Comparison of ENCODE assay signal across 37 mouse cellular contexts in the genomic region with DNA sequence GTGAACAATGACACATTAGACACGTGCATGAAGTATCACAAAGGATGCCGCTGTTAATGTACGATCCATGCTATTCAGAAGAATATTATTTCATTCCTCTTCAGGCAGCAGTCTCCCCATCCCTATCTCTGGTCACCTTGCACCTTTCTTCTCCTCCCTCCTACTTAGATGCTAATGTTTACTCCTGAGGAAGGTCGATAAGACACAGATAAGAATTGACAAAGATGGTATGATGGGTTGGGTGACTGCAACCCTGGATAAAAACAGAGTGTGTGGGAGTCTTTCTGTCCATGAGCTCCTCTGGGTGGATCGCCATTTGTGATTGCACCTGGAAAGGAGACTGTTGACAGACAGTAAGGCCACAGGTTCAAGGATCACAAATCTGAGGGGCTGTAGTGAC. TPM values are rescaled to one million over a fixed set of nuclear protein-coding genes. Genes with fewer than 3 reads are reported as not detected.
DNase-seq lines count a peak whose midpoint lies in the region; ATAC-seq and TF ChIP-seq lines count a peak whose summit lies in the region.
"Had no signal": no experiment of that assay in that cellular context is flagged by ENCODE, and none has a peak within 500 bp of the region (broad histone marks: within the 10 kb centered on the region; RNA-seq: fewer than 3 reads in every experiment).

No protein-coding gene starts in this region.

- no peaks in the 10 kb centered on the region for H3K27me3 ChIP-seq in MEL (ENCODE audit: control insufficient read depth in 1 of 2, insufficient read depth in 2 of 2, low read length in 2 of 2)
- H3K27me3 ChIP-seq in intestine, embryonic 16.5 days (replicated peaks; ENCODE audit: control insufficient read depth, insufficient read depth, low read length): no peaks in the 10 kb centered on the region
- H3K27me3 ChIP-seq in liver, embryonic 14.5 days (ENCODE audit: control insufficient read depth, insufficient read depth, low read length): no peaks in the 10 kb centered on the region
- H3K27me3 ChIP-seq in stomach, embryonic 16.5 days (ENCODE audit: control insufficient read depth, insufficient read depth, low read length): no peaks in the 10 kb centered on the region
- H3K27me3 ChIP-seq: embryonic facial prominence, embryonic 15.5 days; forebrain, embryonic 12.5 days; limb, embryonic 12.5 days had no signal

- H3K79me2 ChIP-seq in MEL (ENCODE audit: control insufficient read depth, insufficient read depth, low read length, poor library complexity): peaks cover 76% of the 10 kb centered on the region

- ATAC-seq in intestine, embryonic 16.5 days: no peak
- ATAC-seq in liver, embryonic 14.5 days (ENCODE audit: insufficient read depth): no peak
- ATAC-seq in stomach, embryonic 16.5 days (ENCODE audit: insufficient read depth, low FRiP score): no peak
- ATAC-seq: activated CD4-positive, CD25-positive, alpha-beta regulatory T cell, adult 4 months; CD4-positive, CD25-positive, alpha-beta regulatory T cell, adult 4 months; forebrain, postnatal 0 days; hindbrain, embryonic 16.5 days; midbrain, embryonic 16.5 days had no signal

- 70% methylated on average over 5 of the region's 5 CpGs for WGBS in intestine, embryonic 16.5 days
- 46% methylated on average over 5 of the region's 5 CpGs for WGBS in liver, embryonic 14.5 days (ENCODE audit: insufficient replicate concordance)
- 71% methylated on average over 5 of the region's 5 CpGs for WGBS in stomach, embryonic 16.5 days

- no peak for TF ChIP-seq RAD21 in MEL (IDR thresholded peaks at IDR 0.05; ENCODE audit: low read depth, low read length)

- DNase-seq in MEL (ENCODE audit: low read depth, low spot score): peak; percentile 27
- no peak for DNase-seq in liver, embryonic 14.5 days (ENCODE audit: low read depth in 3 of 3, low spot score in 3 of 3)
- no peak for DNase-seq in heart, postnatal 36 days
- DNase-seq in left cerebral cortex, adult 8-10 months (ENCODE audit: low spot score in 2 of 2): no peak
- DNase-seq in layer of hippocampus, adult 8-10 months (ENCODE audit: low spot score in 2 of 2): no peak
- DNase-seq: adrenal gland, postnatal 36 days; cerebellum, adult 8-10 months; cerebellum, postnatal 25 days; forebrain, postnatal 0 days; gastrocnemius, postnatal 10 days; heart, postnatal 14 days; kidney, postnatal 25 days; layer of hippocampus, postnatal 36 days; lung, adult 2 months; lung, postnatal 14 days; right cerebral cortex, postnatal 25 days; spleen, adult 18-20 months; thymus, postnatal 4 days had no signal

- H3K4me3 ChIP-seq in MEL (ENCODE audit: control insufficient read depth in 1 of 2, insufficient read depth in 1 of 2, low read depth in 2 of 2, low read length in 2 of 2): no peak overlapping the region
- H3K4me3 ChIP-seq in intestine, embryonic 16.5 days (ENCODE audit: low read length): no peak overlapping the region
- no peak overlapping the region for H3K4me3 ChIP-seq in liver, embryonic 14.5 days (ENCODE audit: insufficient read depth in 1 of 2, low read depth in 2 of 2, low read length in 2 of 2)
- no peak overlapping the region for H3K4me3 ChIP-seq in stomach, embryonic 16.5 days (replicated peaks; ENCODE audit: low read length)
- H3K4me3 ChIP-seq: embryonic facial prominence, embryonic 10.5 days; embryonic facial prominence, embryonic 15.5 days; forebrain, embryonic 12.5 days; limb, embryonic 12.5 days had no signal

- peaks cover 18 to 45% of the 10 kb centered on the region in 2 experiments for H3K36me3 ChIP-seq in MEL (ENCODE audit: control insufficient read depth in 1 of 2, insufficient read depth in 2 of 2, low read length in 2 of 2)
- 0 out of 2 replicates have a peak, but pooled peaks cover 4% of the 10 kb centered on the region for H3K36me3 ChIP-seq in intestine, embryonic 16.5 days (ENCODE audit: control insufficient read depth, insufficient read depth, low read length)
- peaks cover 7% of the 10 kb centered on the region; the same call in 1 of the 2 replicates for H3K36me3 ChIP-seq in liver, embryonic 14.5 days (replicated peaks; ENCODE audit: control insufficient read depth, insufficient read depth, low read depth)
- no peaks in the 10 kb centered on the region for H3K36me3 ChIP-seq in stomach, embryonic 16.5 days (ENCODE audit: control insufficient read depth, insufficient read depth, low read length)
- H3K36me3 ChIP-seq: embryonic facial prominence, embryonic 10.5 days; embryonic facial prominence, embryonic 15.5 days; forebrain, embryonic 12.5 days; limb, embryonic 12.5 days had no signal

- TF ChIP-seq POLR2A in MEL (IDR thresholded peaks at IDR 0.05; ENCODE audit: control insufficient read depth in 1 of 2, insufficient read depth in 1 of 2, low read depth in 1 of 2, low read length in 2 of 2, poor library complexity in 1 of 2): no peak

- no peaks in the 10 kb centered on the region for H3K9me3 ChIP-seq in MEL (replicated peaks; ENCODE audit: insufficient read depth, low read length)
- H3K9me3 ChIP-seq in intestine, embryonic 16.5 days (ENCODE audit: control insufficient read depth, low read length): no peaks in the 10 kb centered on the region
- H3K9me3 ChIP-seq in liver, embryonic 14.5 days (ENCODE audit: control insufficient read depth, low read length): no peaks in the 10 kb centered on the region
- H3K9me3 ChIP-seq in stomach, embryonic 16.5 days (replicated peaks; ENCODE audit: control insufficient read depth, low read length): no peaks in the 10 kb centered on the region
- H3K9me3 ChIP-seq: embryonic facial prominence, embryonic 10.5 days; embryonic facial prominence, embryonic 15.5 days; forebrain, embryonic 12.5 days; limb, embryonic 12.5 days had no signal

- no peak overlapping the region for H3K9ac ChIP-seq in MEL (ENCODE audit: control insufficient read depth, low read depth, low read length, poor library complexity, severe bottlenecking)
- no peak overlapping the region for H3K9ac ChIP-seq in intestine, embryonic 16.5 days (ENCODE audit: low read depth, low read length)
- H3K9ac ChIP-seq in liver, embryonic 14.5 days (replicated peaks): no peak overlapping the region
- H3K9ac ChIP-seq in stomach, embryonic 16.5 days (ENCODE audit: low read length): no peak overlapping the region
- H3K9ac ChIP-seq: embryonic facial prominence, embryonic 15.5 days; forebrain, embryonic 12.5 days; forebrain, postnatal 0 days; limb, embryonic 12.5 days had no signal

- H3K4me1 ChIP-seq in MEL (ENCODE audit: control insufficient read depth in 1 of 2, insufficient read depth in 2 of 2, low read length in 2 of 2): peaks cover 31 to 35% of the 10 kb centered on the region in 2 experiments
- peaks cover 13% of the 10 kb centered on the region; the same call in 1 of the 2 replicates for H3K4me1 ChIP-seq in intestine, embryonic 16.5 days (ENCODE audit: control insufficient read depth, insufficient read depth, low read length)
- H3K4me1 ChIP-seq in liver, embryonic 14.5 days (replicated peaks; ENCODE audit: control insufficient read depth in 2 of 2, insufficient read depth in 2 of 2, low read length in 1 of 2): peaks cover 49% of the 10 kb centered on the region in 2 experiments
- peaks cover 11% of the 10 kb centered on the region for H3K4me1 ChIP-seq in stomach, embryonic 16.5 days (ENCODE audit: control insufficient read depth, insufficient read depth, low read length)

- peak overlapping the region; percentile 26 for H3K4me2 ChIP-seq in intestine, embryonic 16.5 days (ENCODE audit: low read depth, low read length)
- H3K4me2 ChIP-seq in liver, embryonic 14.5 days (ENCODE audit: low read depth): peak overlapping the region; percentile 19
- H3K4me2 ChIP-seq in stomach, embryonic 16.5 days (ENCODE audit: low read depth, low read length): no peak overlapping the region
- H3K4me2 ChIP-seq: embryonic facial prominence, embryonic 15.5 days; forebrain, embryonic 12.5 days; limb, embryonic 12.5 days; midbrain, embryonic 11.5 days had no signal

- peak overlapping the region; percentile 3; the same call in 1 of the 2 replicates for H3K27ac ChIP-seq in MEL (ENCODE audit: control insufficient read depth, low read depth, low read length)
- H3K27ac ChIP-seq in intestine, embryonic 16.5 days (ENCODE audit: low read length): peak overlapping the region; percentile 74
- H3K27ac ChIP-seq in liver, embryonic 14.5 days: no peak overlapping the region
- peak overlapping the region; percentile 23; the same call in 1 of the 2 replicates for H3K27ac ChIP-seq in stomach, embryonic 16.5 days (ENCODE audit: low read length)
- H3K27ac ChIP-seq: embryonic facial prominence, embryonic 10.5 days; embryonic facial prominence, embryonic 15.5 days; forebrain, embryonic 12.5 days; limb, embryonic 12.5 days had no signal

- intact Hi-C loops in heart, postnatal 36 days (cut with DNase I): no loop called here

- no peak for TF ChIP-seq CTCF in MEL (IDR thresholded peaks at IDR 0.05 in 2 of 3, conservative IDR thresholded peaks at IDR 0.05 in 1 of 3; ENCODE audit: control insufficient read depth in 1 of 3, insufficient read depth in 1 of 3, low read depth in 2 of 3, low read length in 3 of 3, poor library complexity in 1 of 3, severe bottlenecking in 1 of 3)
- no peak for TF ChIP-seq CTCF in liver, embryonic 14.5 days (IDR thresholded peaks at IDR 0.05; ENCODE audit: low read depth)

- peak; percentile 51 to 77; a peak in 3 of 4 replicates for TF ChIP-seq EP300 in MEL (IDR thresholded peaks at IDR 0.05; ENCODE audit: low read depth in 1 of 2, low read length in 2 of 2)
- TF ChIP-seq EP300 in liver, embryonic 14.5 days (IDR thresholded peaks at IDR 0.05; ENCODE audit: low read depth): peak; percentile 79

RNA-seq across cellular contexts. Expression of gene Acsl5, which starts 6.8 kb away (rescaled TPM):
- total RNA-seq in MEL (2012; rRNA removed): 248 and 318 TPM in 2 replicates
- polyA plus RNA-seq in MEL (2012; ENCODE audit: insufficient read depth in 1 of 2, insufficient read length in 2 of 2, low read depth in 1 of 2, low replicate concordance in 2 of 2, missing spikeins in 1 of 2): 100 to 1,000 TPM in 1 of 2 experiments, not detected in 1; 223 TPM
- 589 and 886 TPM in 2 replicates for polyA plus RNA-seq in intestine, embryonic 16.5 days (2015; fragmentation: Nextera tagmentation; extraction: Ambion mirVana)
- polyA plus RNA-seq in liver, embryonic 14.5 days (2012; rRNA removed): 35.2 and 50.3 TPM in 2 replicates
- 117 and 126 TPM in 2 replicates for polyA plus RNA-seq in liver, embryonic 14.5 days (2014; fragmentation: Nextera tagmentation; extraction: Ambion mirVana)
- polyA plus RNA-seq in stomach, embryonic 16.5 days (2015; fragmentation: Nextera tagmentation; extraction: Ambion mirVana): 145 and 151 TPM in 2 replicates
- total RNA-seq in heart, postnatal 36 days (2021): 10 to 100 TPM; 11.8 to 12.0 TPM
- 10 to 100 TPM; 47.3 to 65.0 (median 57.2) TPM for total RNA-seq in left cerebral cortex, adult 8-10 months (2022)
- 10 to 100 TPM; 38.6 to 47.6 (median 42.6) TPM for total RNA-seq in layer of hippocampus, adult 8-10 months (2022)

RNA-seq across cellular contexts. Expression of gene Gucy2g, which starts 17.5 kb away (rescaled TPM):
- total RNA-seq in MEL (2012; rRNA removed): 0.65 and 1.1 TPM in 2 replicates
- 1 to 10 TPM in 1 of 2 experiments, not detected in 1; 2.4 TPM for polyA plus RNA-seq in MEL (2012; ENCODE audit: insufficient read depth in 1 of 2, insufficient read length in 2 of 2, low read depth in 1 of 2, low replicate concordance in 2 of 2, missing spikeins in 1 of 2)
- polyA plus RNA-seq in intestine, embryonic 16.5 days (2015; fragmentation: Nextera tagmentation; extraction: Ambion mirVana): 0.04 and 0.06 TPM in 2 replicates
- polyA plus RNA-seq in liver, embryonic 14.5 days (2012; rRNA removed): 0.01 and 0.03 TPM in 2 replicates
- not detected in 2 replicates for polyA plus RNA-seq in liver, embryonic 14.5 days (2014; fragmentation: Nextera tagmentation; extraction: Ambion mirVana)
- polyA plus RNA-seq in stomach, embryonic 16.5 days (2015; fragmentation: Nextera tagmentation; extraction: Ambion mirVana): 0.05 and 0.11 TPM in 2 replicates
- total RNA-seq in heart, postnatal 36 days (2021): under 1 TPM in 1 of 2 experiments, not detected in 1; 0.08 TPM
- total RNA-seq in left cerebral cortex, adult 8-10 months (2022): 1 to 10 TPM; 2.4 to 4.3 (median 3.3) TPM
- 1 to 10 TPM; 1.2 to 1.4 (median 1.3) TPM for total RNA-seq in layer of hippocampus, adult 8-10 months (2022)
- total RNA-seq: adrenal gland, adult 2 months; adrenal gland, postnatal 36 days; granulocyte monocyte progenitor cell, adult 5-6 weeks; megakaryocyte progenitor cell, adult 5-6 weeks; neutrophil, adult 5-6 weeks had no signal
- polyA plus RNA-seq: activated CD4-positive, CD25-positive, alpha-beta regulatory T cell, adult 4 months; embryonic facial prominence, embryonic 10.5 days; forebrain, embryonic 12.5 days; heart, embryonic 14.5 days; hindbrain, embryonic 11.5 days; intestine, embryonic 14.5 days; limb, embryonic 12.5 days; midbrain, embryonic 11.5 days; neural tube, embryonic 11.5 days had no signal

RNA-seq across cellular contexts. Expression of gene Zdhhc6, which starts 57.3 kb away (rescaled TPM):
- total RNA-seq in MEL (2012; rRNA removed): 101 and 109 TPM in 2 replicates
- polyA plus RNA-seq in MEL (2012; ENCODE audit: insufficient read depth in 1 of 2, insufficient read length in 2 of 2, low read depth in 1 of 2, low replicate concordance in 2 of 2, missing spikeins in 1 of 2): 100 to 1,000 TPM in 1 of 2 experiments, 10 to 100 TPM in 1; 95.6 to 114 TPM
- polyA plus RNA-seq in intestine, embryonic 16.5 days (2015; fragmentation: Nextera tagmentation; extraction: Ambion mirVana): 92.7 and 101 TPM in 2 replicates
- 10.6 and 14.2 TPM in 2 replicates for polyA plus RNA-seq in liver, embryonic 14.5 days (2012; rRNA removed)
- 51.3 and 51.7 TPM in 2 replicates for polyA plus RNA-seq in liver, embryonic 14.5 days (2014; fragmentation: Nextera tagmentation; extraction: Ambion mirVana)
- 85.8 and 92.1 TPM in 2 replicates for polyA plus RNA-seq in stomach, embryonic 16.5 days (2015; fragmentation: Nextera tagmentation; extraction: Ambion mirVana)
- 10 to 100 TPM; 19.3 to 19.9 TPM for total RNA-seq in heart, postnatal 36 days (2021)
- total RNA-seq in left cerebral cortex, adult 8-10 months (2022): 10 to 100 TPM; 23.4 to 26.2 (median 24.8) TPM
- total RNA-seq in layer of hippocampus, adult 8-10 months (2022): 10 to 100 TPM; 26.2 to 28.9 (median 27.5) TPM

RNA-seq across cellular contexts. Expression of gene Vti1a, which starts 57.6 kb away (rescaled TPM):
- 33.8 and 42.8 TPM in 2 replicates for total RNA-seq in MEL (2012; rRNA removed)
- 100 to 1,000 TPM in 1 of 2 experiments, 10 to 100 TPM in 1; 37.2 to 119 TPM for polyA plus RNA-seq in MEL (2012; ENCODE audit: insufficient read depth in 1 of 2, insufficient read length in 2 of 2, low read depth in 1 of 2, low replicate concordance in 2 of 2, missing spikeins in 1 of 2)
- 24.4 and 27.4 TPM in 2 replicates for polyA plus RNA-seq in intestine, embryonic 16.5 days (2015; fragmentation: Nextera tagmentation; extraction: Ambion mirVana)
- polyA plus RNA-seq in liver, embryonic 14.5 days (2012; rRNA removed): 4.6 and 6.9 TPM in 2 replicates
- polyA plus RNA-seq in liver, embryonic 14.5 days (2014; fragmentation: Nextera tagmentation; extraction: Ambion mirVana): 10.9 and 11.9 TPM in 2 replicates
- polyA plus RNA-seq in stomach, embryonic 16.5 days (2015; fragmentation: Nextera tagmentation; extraction: Ambion mirVana): 26.1 and 27.0 TPM in 2 replicates
- total RNA-seq in heart, postnatal 36 days (2021): 10 to 100 TPM; 17.2 to 18.3 TPM
- 10 to 100 TPM; 62.8 to 67.7 (median 64.3) TPM for total RNA-seq in left cerebral cortex, adult 8-10 months (2022)
- 10 to 100 TPM; 56.7 to 64.1 (median 60.2) TPM for total RNA-seq in layer of hippocampus, adult 8-10 months (2022)
